Mouse (Mus musculus) urinary bladder, postnatal 4 days (tissue): ENCODE data around the gene Mettl4.
A peak's percentile ranks its signal among the peaks of the same experiment; 100 is the strongest.
"Not testable (repeated sequence)": the region's sequence is repeated elsewhere in the genome, so short reads cannot be mapped to it uniquely, and the experiment has no call there.

ENCODE experiments used
- DNase-seq, 2 experiments: peaks; one replicate each; pipeline ENCODE4 v3.0.0; 2021 to 2022; ENCODE audit warnings: low spot score in 2 of 2

Mettl4 gene

GRCm38 (mm10) chr17:94749466-94750135 is at the start of gene Mettl4:
Gene Mettl4 (minus strand): TSS chr17:94750019.
- DNase-seq = peak; percentile 91 to 93

GRCm38 (mm10) chr17:94778871-94779482 is 29.2 kb upstream of the Mettl4 start:
- DNase-seq = no peak

GRCm38 (mm10) chr17:94768491-94768890 is 18.7 kb upstream of the Mettl4 start:
- no peak for DNase-seq

- DNase-seq = no peak
Observed at GRCm38 (mm10) chr17:94764711-94765110, 14.9 kb upstream of the Mettl4 start.

GRCm38 (mm10) chr17:94764011-94764410 is 14.2 kb upstream of the Mettl4 start:
- DNase-seq = no peak

- DNase-seq = no peak
Observed at GRCm38 (mm10) chr17:94762405-94762804, 12.6 kb upstream of the Mettl4 start.

GRCm38 (mm10) chr17:94750136-94750729 is 414 bp upstream of the Mettl4 start:
- DNase-seq = no peak

GRCm38 (mm10) chr17:94738173-94738572 is 11.6 kb downstream of the Mettl4 start:
- no peak for DNase-seq

GRCm38 (mm10) chr17:94735885-94736284 is 13.9 kb downstream of the Mettl4 start:
- no peak for DNase-seq

GRCm38 (mm10) chr17:94735437-94735836 is 14.4 kb downstream of the Mettl4 start:
- no peak for DNase-seq

GRCm38 (mm10) chr17:94730416-94730815 is 19.4 kb downstream of the Mettl4 start:
- DNase-seq = not testable (repeated sequence)

GRCm38 (mm10) chr17:94726750-94727149 is 23.1 kb downstream of the Mettl4 start:
- no peak for DNase-seq

- DNase-seq = no peak
Observed at GRCm38 (mm10) chr17:94673515-94674317, 76.1 kb downstream of the Mettl4 start.
